Mouse (Mus musculus) urinary bladder, postnatal 10 days (tissue): ENCODE data around the gene Dck.

Experiments
- DNase-seq: peaks from one replicate; pipeline ENCODE4 v3.0.0; 2022; ENCODE audit warnings: low spot score

The Dck gene

GRCm38 (mm10) chr5:88791256-88792245 is 26.8 kb downstream of the Dck start:
- no peak for DNase-seq

DNA sequence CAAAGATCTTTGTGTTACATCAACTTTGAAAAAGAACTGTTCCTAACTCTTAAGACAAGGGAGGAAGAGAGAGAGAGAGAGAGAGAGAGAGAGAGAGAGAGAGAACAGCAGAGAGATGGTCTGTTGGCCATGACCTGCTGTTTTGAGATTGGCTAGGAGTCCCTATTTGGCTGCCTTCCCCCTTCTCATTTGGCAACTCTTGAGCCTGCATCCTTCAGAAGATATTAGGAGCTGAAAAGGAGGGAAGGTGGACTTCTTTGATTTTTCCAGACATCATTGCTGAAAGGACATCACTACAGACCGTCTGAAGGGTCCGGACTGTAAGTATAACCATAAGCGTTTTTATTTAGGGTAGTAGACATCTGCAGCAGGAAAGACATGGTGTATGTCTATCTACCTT is 28.9 kb downstream of the Dck start:
- DNase-seq: no peak

GRCm38 (mm10) chr5:88795910-88796584 is 31.3 kb downstream of the Dck start:
- no peak for DNase-seq

GRCm38 (mm10) chr5:88796588-88796987 is 31.8 kb downstream of the Dck start:
- no peak for DNase-seq

- no peak for DNase-seq
These were observed 32.3 kb downstream of the Dck start for GRCm38 (mm10) chr5:88797121-88797520.

- DNase-seq: no peak
These were observed 40.8 kb downstream of the Dck start for GRCm38 (mm10) chr5:88805616-88806015.

DNA sequence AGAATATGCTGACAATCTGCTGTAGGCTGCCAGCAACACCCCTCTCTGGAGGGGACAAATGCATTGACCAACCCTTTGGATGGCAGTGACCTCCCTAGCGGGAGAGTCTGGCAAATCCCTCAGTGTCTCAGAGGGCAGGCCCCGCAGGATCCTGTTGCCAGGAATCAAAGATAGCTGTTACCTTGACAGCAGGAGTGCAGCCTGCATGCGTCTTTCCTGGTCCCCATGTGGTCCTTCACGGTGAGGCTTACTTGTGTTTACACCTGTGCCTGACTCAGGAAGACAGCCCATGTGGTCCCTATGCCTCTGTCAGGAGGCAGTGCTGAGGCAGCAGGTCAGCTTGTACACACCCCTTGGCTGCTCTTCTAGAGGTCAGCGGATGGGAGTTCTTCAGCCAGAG is 41.5 kb downstream of the Dck start:
- DNase-seq: no peak

DNA sequence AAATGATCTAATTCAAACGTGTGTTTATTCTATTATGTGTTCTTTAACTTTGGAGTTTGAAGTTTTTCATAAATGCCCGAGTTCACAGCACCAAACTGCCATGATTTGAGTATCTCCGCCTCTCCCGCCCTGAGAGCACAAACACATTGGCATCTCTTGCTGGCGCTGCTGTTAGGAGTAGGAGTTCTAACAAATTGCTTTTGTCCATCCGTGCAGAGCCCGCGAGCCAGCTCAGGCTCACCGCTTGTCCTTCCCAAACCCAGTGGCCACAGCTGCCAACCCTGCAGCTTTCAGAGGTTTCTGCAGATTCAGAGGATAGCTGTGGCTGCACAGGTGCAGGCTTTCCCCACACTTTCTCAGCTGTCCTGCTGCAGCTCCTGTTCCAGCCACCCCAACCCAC is 42.5 kb downstream of the Dck start:
- DNase-seq: no peak

DNA sequence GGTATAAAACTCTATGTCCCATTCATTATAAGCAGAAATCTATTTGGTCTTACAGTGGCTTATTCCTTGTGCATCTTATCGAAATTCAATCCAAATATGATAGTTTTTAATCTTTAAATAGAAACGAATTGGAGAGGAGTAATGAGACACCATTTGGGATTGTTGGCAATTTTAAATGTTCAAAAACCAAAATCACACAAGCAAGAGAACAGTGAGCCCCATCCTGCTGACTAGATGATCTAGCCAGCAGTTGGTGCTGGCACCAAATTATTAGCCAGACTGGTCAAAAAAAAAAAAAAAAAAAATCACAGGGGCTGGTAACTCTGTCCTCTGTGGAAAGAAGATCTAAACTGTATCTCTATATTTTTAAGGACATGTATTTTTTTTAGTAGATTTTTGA is 48.4 kb downstream of the Dck start:
- DNase-seq: no peak

DNA sequence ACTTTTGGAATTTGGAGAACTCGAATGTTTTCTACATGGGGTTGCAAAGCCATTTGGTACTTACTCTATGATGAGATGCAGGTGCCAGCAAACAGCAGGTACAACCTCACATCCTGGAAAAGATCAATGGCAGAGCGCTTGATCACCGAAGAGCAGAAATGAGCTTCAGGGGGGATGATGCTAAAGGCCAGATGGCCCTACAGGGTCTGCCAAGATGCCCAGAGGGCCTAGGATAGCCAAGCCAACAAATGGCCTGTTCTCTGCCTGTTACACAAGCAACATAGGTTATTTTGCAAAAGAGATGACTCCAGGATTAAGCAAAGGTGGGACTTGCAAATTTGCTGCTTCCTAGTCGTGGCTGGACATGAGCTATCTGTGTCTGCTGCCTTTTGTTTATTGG is 49.8 kb downstream of the Dck start:
- no peak for DNase-seq

GRCm38 (mm10) chr5:88821542-88821941 is 56.7 kb downstream of the Dck start:
- DNase-seq: no peak

GRCm38 (mm10) chr5:88824838-88825237 is 60.0 kb downstream of the Dck start:
- no peak for DNase-seq

- no peak for DNase-seq
These were observed 65.2 kb downstream of the Dck start for GRCm38 (mm10) chr5:88829835-88830571.

GRCm38 (mm10) chr5:88830880-88831279 is 66.1 kb downstream of the Dck start:
- no peak for DNase-seq

GRCm38 (mm10) chr5:88831935-88832334 is 67.1 kb downstream of the Dck start:
- no peak for DNase-seq
